Mouse (Mus musculus): ENCODE data around the gene Arhgap10. TPM values are rescaled to one million over a fixed set of nuclear protein-coding genes. Genes with fewer than 3 reads are reported as not detected.
A peak's percentile ranks its signal among the peaks of the same experiment; 100 is the strongest.

Arhgap10 gene
- total and polyA plus RNA-seq, 3 experiments, result 22.5 to 58.2 (median 51.4) TPM

GRCm38 (mm10) chr8:77310026-77310425 is 207.7 kb downstream of the Arhgap10 start:
- Histone ChIP-seq H3K36me3 (ENCODE audit: control insufficient read depth, insufficient read depth, low read length) (peaks cover 8% of the 10 kb centered on the region), H3K4me3 (no peak overlapping the region), H3K9ac (ENCODE audit: low read depth, low read length) (no peak overlapping the region), H3K79me2 (replicated peaks; ENCODE audit: control insufficient read depth, insufficient read depth, low read length) (no peaks in the 10 kb centered on the region), H3K4me1 (ENCODE audit: control insufficient read depth, insufficient read depth, low read length) (peaks cover 8% of the 10 kb centered on the region), H3K27ac (peak overlapping the region; percentile 38), H3K27me3 (ENCODE audit: control insufficient read depth, insufficient read depth, low read length) (no peaks in the 10 kb centered on the region)
- DNase-seq, result peak; percentile 32 to 43
- WGBS, result 72% methylated on average over 8 of the region's 8 CpGs
- TF ChIP-seq POLR2A (IDR thresholded peaks at IDR 0.05; ENCODE audit: insufficient read depth, low read depth, low read length) (no peak), EP300 (IDR thresholded peaks at IDR 0.05; ENCODE audit: insufficient read depth, low read depth, low read length) (no peak), CTCF (IDR thresholded peaks at IDR 0.05) (no peak)
- intact Hi-C loops (cut with DNase I), result loop anchor here (5.0 kb wide), 2 partner anchors 78 to 158 kb away; no protein-coding TSS in a partner anchor

- Histone ChIP-seq H3K4me1 (ENCODE audit: control insufficient read depth, insufficient read depth, low read length) (peaks cover 2% of the 10 kb centered on the region; the same call in 1 of the 2 replicates), H3K4me3 (no peak overlapping the region), H3K27ac (no peak overlapping the region), H3K79me2 (replicated peaks; ENCODE audit: control insufficient read depth, insufficient read depth, low read length) (no peaks in the 10 kb centered on the region), H3K36me3 (ENCODE audit: control insufficient read depth, insufficient read depth, low read length) (no peaks in the 10 kb centered on the region), H3K9ac (ENCODE audit: low read depth, low read length) (no peak overlapping the region), H3K27me3 (ENCODE audit: control insufficient read depth, insufficient read depth, low read length) (no peaks in the 10 kb centered on the region)
- intact Hi-C loops (cut with DNase I), result no loop called here
- DNase-seq, result no peak
- TF ChIP-seq POLR2A (IDR thresholded peaks at IDR 0.05; ENCODE audit: insufficient read depth, low read depth, low read length), result no peak
- no peak for TF ChIP-seq EP300 (IDR thresholded peaks at IDR 0.05; ENCODE audit: insufficient read depth, low read depth, low read length)
- no peak for TF ChIP-seq CTCF (IDR thresholded peaks at IDR 0.05)
- WGBS, result 87% methylated on average over 11 of the region's 11 CpGs
Measured at GRCm38 (mm10) chr8:77294599-77294998, 223.2 kb downstream of the Arhgap10 start.

GRCm38 (mm10) chr8:77292649-77293048 is 225.1 kb downstream of the Arhgap10 start:
- Histone ChIP-seq H3K79me2 (replicated peaks; ENCODE audit: control insufficient read depth, insufficient read depth, low read length) (no peaks in the 10 kb centered on the region), H3K27me3 (ENCODE audit: control insufficient read depth, insufficient read depth, low read length) (no peaks in the 10 kb centered on the region), H3K4me1 (ENCODE audit: control insufficient read depth, insufficient read depth, low read length) (peaks cover 2% of the 10 kb centered on the region; the same call in 1 of the 2 replicates), H3K4me3 (no peak overlapping the region), H3K36me3 (ENCODE audit: control insufficient read depth, insufficient read depth, low read length) (no peaks in the 10 kb centered on the region), H3K27ac (no peak overlapping the region), H3K9ac (ENCODE audit: low read depth, low read length) (no peak overlapping the region)
- intact Hi-C loops (cut with DNase I), result no loop called here
- TF ChIP-seq EP300 (IDR thresholded peaks at IDR 0.05; ENCODE audit: insufficient read depth, low read depth, low read length) (no peak), CTCF (IDR thresholded peaks at IDR 0.05) (no peak), POLR2A (IDR thresholded peaks at IDR 0.05; ENCODE audit: insufficient read depth, low read depth, low read length) (no peak)
- no peak for DNase-seq
- WGBS, result 75% methylated on average over 11 of the region's 11 CpGs

- Histone ChIP-seq H3K27me3 (ENCODE audit: control insufficient read depth, insufficient read depth, low read length) (no peaks in the 10 kb centered on the region), H3K4me3 (no peak overlapping the region), H3K36me3 (ENCODE audit: control insufficient read depth, insufficient read depth, low read length) (no peaks in the 10 kb centered on the region), H3K79me2 (replicated peaks; ENCODE audit: control insufficient read depth, insufficient read depth, low read length) (no peaks in the 10 kb centered on the region; the same call in 1 of the 2 replicates), H3K4me1 (ENCODE audit: control insufficient read depth, insufficient read depth, low read length) (peaks cover 2% of the 10 kb centered on the region; the same call in 1 of the 2 replicates), H3K27ac (no peak overlapping the region), H3K9ac (ENCODE audit: low read depth, low read length) (no peak overlapping the region)
- TF ChIP-seq CTCF (IDR thresholded peaks at IDR 0.05), result no peak
- TF ChIP-seq EP300 (IDR thresholded peaks at IDR 0.05; ENCODE audit: insufficient read depth, low read depth, low read length), result no peak
- no peak for TF ChIP-seq POLR2A (IDR thresholded peaks at IDR 0.05; ENCODE audit: insufficient read depth, low read depth, low read length)
- WGBS, result 79% methylated on average over 4 of the region's 4 CpGs
- no peak for DNase-seq
- intact Hi-C loops (cut with DNase I), result no loop called here
Measured at GRCm38 (mm10) chr8:77292120-77292519, 225.6 kb downstream of the Arhgap10 start.

GRCm38 (mm10) chr8:77288492-77288891 is 229.3 kb downstream of the Arhgap10 start:
- TF ChIP-seq CTCF (IDR thresholded peaks at IDR 0.05), result no peak
- no peak for TF ChIP-seq POLR2A (IDR thresholded peaks at IDR 0.05; ENCODE audit: insufficient read depth, low read depth, low read length)
- no peak for TF ChIP-seq EP300 (IDR thresholded peaks at IDR 0.05; ENCODE audit: insufficient read depth, low read depth, low read length)
- intact Hi-C loops (cut with DNase I), result no loop called here
- Histone ChIP-seq H3K36me3 (ENCODE audit: control insufficient read depth, insufficient read depth, low read length) (no peaks in the 10 kb centered on the region), H3K79me2 (replicated peaks; ENCODE audit: control insufficient read depth, insufficient read depth, low read length) (no peaks in the 10 kb centered on the region; the same call in 1 of the 2 replicates), H3K27ac (no peak overlapping the region), H3K9ac (ENCODE audit: low read depth, low read length) (no peak overlapping the region), H3K4me1 (ENCODE audit: control insufficient read depth, insufficient read depth, low read length) (peaks cover 2% of the 10 kb centered on the region; the same call in 1 of the 2 replicates), H3K4me3 (no peak overlapping the region), H3K27me3 (ENCODE audit: control insufficient read depth, insufficient read depth, low read length) (no peaks in the 10 kb centered on the region)
- DNase-seq, result no peak
- WGBS, result 97% methylated on average over 12 of the region's 12 CpGs

- no peak for TF ChIP-seq EP300 (IDR thresholded peaks at IDR 0.05; ENCODE audit: insufficient read depth, low read depth, low read length)
- no peak for TF ChIP-seq CTCF (IDR thresholded peaks at IDR 0.05)
- no peak for TF ChIP-seq POLR2A (IDR thresholded peaks at IDR 0.05; ENCODE audit: insufficient read depth, low read depth, low read length)
- intact Hi-C loops (cut with DNase I), result no loop called here
- H3K79me2 ChIP-seq (replicated peaks; ENCODE audit: control insufficient read depth, insufficient read depth, low read length), result no peaks in the 10 kb centered on the region; the same call in 1 of the 2 replicates
- 62% methylated on average over 3 of the region's 3 CpGs for WGBS
- no peaks in the 10 kb centered on the region for H3K36me3 ChIP-seq (ENCODE audit: control insufficient read depth, insufficient read depth, low read length)
- no peak overlapping the region for H3K9ac ChIP-seq (ENCODE audit: low read depth, low read length)
- DNase-seq, result no peak
- peaks cover 2% of the 10 kb centered on the region; the same call in 1 of the 2 replicates for H3K4me1 ChIP-seq (ENCODE audit: control insufficient read depth, insufficient read depth, low read length)
- H3K27ac ChIP-seq, result no peak overlapping the region
- H3K4me3 ChIP-seq, result no peak overlapping the region
- H3K27me3 ChIP-seq (ENCODE audit: control insufficient read depth, insufficient read depth, low read length), result no peaks in the 10 kb centered on the region
Measured at GRCm38 (mm10) chr8:77288065-77288464, 229.7 kb downstream of the Arhgap10 start.
